9 mouse cellular contexts compared by ENCODE assay signal in the genomic region with DNA sequence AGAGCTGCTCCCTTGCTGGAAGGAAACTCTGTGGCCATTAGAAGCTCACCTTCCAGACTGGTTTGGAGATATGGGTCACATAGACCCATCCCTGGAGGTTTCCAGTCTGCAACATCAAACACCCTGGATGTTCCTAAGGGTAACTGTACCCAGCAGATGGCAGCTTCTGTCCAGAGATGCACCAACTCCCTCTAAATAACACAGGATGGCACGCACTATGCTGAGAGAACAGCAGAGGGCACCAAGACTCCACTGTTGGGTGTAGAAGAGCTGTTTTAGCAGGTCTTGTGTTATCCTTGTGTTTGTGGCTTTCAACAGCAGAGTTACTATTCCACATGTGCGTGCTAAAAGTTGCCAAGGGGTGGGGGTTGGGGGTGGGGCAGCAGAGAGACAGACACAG. TPM values are rescaled to one million over a fixed set of nuclear protein-coding genes. Genes with fewer than 3 reads are reported as not detected.
A peak's percentile ranks its signal among the peaks of the same experiment; 100 is the strongest.
DNase-seq lines count a peak whose midpoint lies in the region; ATAC-seq and TF ChIP-seq lines count a peak whose summit lies in the region.
"Had no signal": no experiment of that assay in that cellular context is flagged by ENCODE, and none has a peak within 500 bp of the region (broad histone marks: within the 10 kb centered on the region; RNA-seq: fewer than 3 reads in every experiment).

No protein-coding gene starts in this region.

- no peaks in the 10 kb centered on the region for H3K36me3 ChIP-seq in heart, embryonic 15.5 days
- no peaks in the 10 kb centered on the region for H3K36me3 ChIP-seq in liver, embryonic 11.5 days (ENCODE audit: control insufficient read depth, insufficient read depth, low read length)
- no peaks in the 10 kb centered on the region for H3K36me3 ChIP-seq in neural tube, embryonic 12.5 days
- H3K36me3 ChIP-seq: embryonic facial prominence, embryonic 13.5 days had no signal

- peaks cover 3% of the 10 kb centered on the region; the same call in 1 of the 2 replicates for H3K4me1 ChIP-seq in embryonic fibroblast, embryonic 13.5 days (ENCODE audit: control insufficient read depth, insufficient read depth, low read length)
- H3K4me1 ChIP-seq in heart, embryonic 15.5 days (replicated peaks), result no peaks in the 10 kb centered on the region; the same call in 1 of the 2 replicates
- no peaks in the 10 kb centered on the region for H3K4me1 ChIP-seq in liver, embryonic 11.5 days (replicated peaks; ENCODE audit: control insufficient read depth, insufficient read depth, low read length)
- H3K4me1 ChIP-seq in neural tube, embryonic 12.5 days, result peaks cover 5% of the 10 kb centered on the region; the same call in 1 of the 2 replicates

- 8% methylated on average over 2 of the region's 2 CpGs for WGBS in heart, embryonic 15.5 days
- 11% methylated on average over 2 of the region's 2 CpGs for WGBS in liver, embryonic 11.5 days
- WGBS in neural tube, embryonic 12.5 days, result 14% methylated on average over 2 of the region's 2 CpGs

- H3K4me3 ChIP-seq in embryonic fibroblast, embryonic 13.5 days (ENCODE audit: insufficient read depth, low read length), result no peak overlapping the region
- no peak overlapping the region for H3K4me3 ChIP-seq in heart, embryonic 15.5 days
- H3K4me3 ChIP-seq in liver, embryonic 11.5 days (ENCODE audit: low read depth, low read length), result no peak overlapping the region
- no peak overlapping the region for H3K4me3 ChIP-seq in neural tube, embryonic 12.5 days
- H3K4me3 ChIP-seq: embryonic facial prominence, embryonic 13.5 days had no signal

- no peak overlapping the region for H3K27ac ChIP-seq in embryonic fibroblast, embryonic 13.5 days (ENCODE audit: insufficient read depth, low read length)
- H3K27ac ChIP-seq in heart, embryonic 15.5 days, result no peak overlapping the region
- no peak overlapping the region for H3K27ac ChIP-seq in liver, embryonic 11.5 days (ENCODE audit: low read depth, low read length)
- no peak overlapping the region for H3K27ac ChIP-seq in neural tube, embryonic 12.5 days
- H3K27ac ChIP-seq: embryonic facial prominence, embryonic 13.5 days had no signal

- H3K27me3 ChIP-seq in heart, embryonic 15.5 days, result no peaks in the 10 kb centered on the region
- no peaks in the 10 kb centered on the region for H3K27me3 ChIP-seq in liver, embryonic 11.5 days (replicated peaks; ENCODE audit: control insufficient read depth, insufficient read depth, low read length)
- no peaks in the 10 kb centered on the region for H3K27me3 ChIP-seq in neural tube, embryonic 12.5 days (replicated peaks)

- TF ChIP-seq POLR2A in embryonic fibroblast, embryonic 13.5 days (IDR thresholded peaks at IDR 0.05; ENCODE audit: low read depth, low read length), result no peak

- DNase-seq in CD4-positive helper T cell, adult 2 months (ENCODE audit: low read depth, low spot score), result peak; percentile 30
- DNase-seq in adrenal gland, postnatal 4 days (ENCODE audit: low spot score in 2 of 2), result peak; percentile 38 to 75
- peak; percentile 93 for DNase-seq in kidney, postnatal 10 days
- peak; percentile 37 for DNase-seq in liver, embryonic 11.5 days (ENCODE audit: low spot score)
- peak; percentile 35 for DNase-seq in testis, postnatal 14 days (ENCODE audit: low spot score)

- peak; percentile 98 for TF ChIP-seq CTCF in embryonic fibroblast, embryonic 13.5 days (IDR thresholded peaks at IDR 0.05; ENCODE audit: borderline replicate concordance, insufficient read depth, low read length)

- ATAC-seq in heart, embryonic 15.5 days (replicated peaks; ENCODE audit: insufficient number of reproducible peaks, insufficient read depth, low FRiP score, low read depth), result peak; percentile 43; the same call in 1 of the 2 replicates
- peak; percentile 49; the same call in 1 of the 2 replicates for ATAC-seq in liver, embryonic 11.5 days (replicated peaks; ENCODE audit: low FRiP score)
- peak; percentile 91 for ATAC-seq in neural tube, embryonic 12.5 days (ENCODE audit: low FRiP score, low read depth)

- H3K9ac ChIP-seq in heart, embryonic 15.5 days, result no peak overlapping the region
- no peak overlapping the region for H3K9ac ChIP-seq in liver, embryonic 11.5 days (ENCODE audit: low read depth, low read length)
- H3K9ac ChIP-seq in neural tube, embryonic 12.5 days, result no peak overlapping the region
- H3K9ac ChIP-seq: embryonic facial prominence, embryonic 13.5 days had no signal

- no peaks in the 10 kb centered on the region for H3K9me3 ChIP-seq in heart, embryonic 15.5 days (replicated peaks)
- no peaks in the 10 kb centered on the region for H3K9me3 ChIP-seq in liver, embryonic 11.5 days (ENCODE audit: control insufficient read depth, low read length)
- H3K9me3 ChIP-seq in neural tube, embryonic 12.5 days, result no peaks in the 10 kb centered on the region
- H3K9me3 ChIP-seq: embryonic facial prominence, embryonic 13.5 days had no signal

- no peak overlapping the region for H3K4me2 ChIP-seq in heart, embryonic 15.5 days
- no peak overlapping the region for H3K4me2 ChIP-seq in liver, embryonic 11.5 days
- no peak overlapping the region for H3K4me2 ChIP-seq in neural tube, embryonic 12.5 days (replicated peaks)
- H3K4me2 ChIP-seq: embryonic facial prominence, embryonic 13.5 days had no signal

RNA-seq across cellular contexts. Expression of gene Syce1l, which starts 21.5 kb away (rescaled TPM):
- under 1 TPM; 0.70 to 0.87 TPM for total RNA-seq in adrenal gland, postnatal 4 days (2021)
- polyA plus RNA-seq in embryonic fibroblast, embryonic 13.5 days (2011; ENCODE audit: insufficient read length, low read depth, missing spikeins), result not detected in 2 replicates
- polyA plus RNA-seq in heart, embryonic 15.5 days (2015; fragmentation: Nextera tagmentation; extraction: Ambion mirVana), result 0.19 TPM in 1 of 2 replicates, not detected in the other
- not detected in 2 replicates for polyA plus RNA-seq in liver, embryonic 11.5 days (2014; fragmentation: Nextera tagmentation; extraction: Ambion mirVana)
- not detected in 2 replicates for polyA plus RNA-seq in neural tube, embryonic 12.5 days (2016; fragmentation: Nextera tagmentation; extraction: Ambion mirVana)
- polyA plus RNA-seq: embryonic facial prominence, embryonic 13.5 days had no signal

RNA-seq across cellular contexts. Expression of gene Mon1b, which starts 29.2 kb away (rescaled TPM):
- 10 to 100 TPM; 16.1 to 19.1 TPM for total RNA-seq in adrenal gland, postnatal 4 days (2021)
- 8.9 and 9.0 TPM in 2 replicates for polyA plus RNA-seq in embryonic fibroblast, embryonic 13.5 days (2011; ENCODE audit: insufficient read length, low read depth, missing spikeins)
- 3.9 and 5.5 TPM in 2 replicates for polyA plus RNA-seq in heart, embryonic 15.5 days (2015; fragmentation: Nextera tagmentation; extraction: Ambion mirVana)
- 9.6 and 10.1 TPM in 2 replicates for polyA plus RNA-seq in liver, embryonic 11.5 days (2014; fragmentation: Nextera tagmentation; extraction: Ambion mirVana)
- 10.8 and 12.1 TPM in 2 replicates for polyA plus RNA-seq in neural tube, embryonic 12.5 days (2016; fragmentation: Nextera tagmentation; extraction: Ambion mirVana)

Comparison
In these comparisons a context has a peak if more than half of its experiments do, and no peak if none do; other contexts are left out.
1. DNase-seq: peak in every context shown above with its lines; median percentile 93 in kidney, postnatal 10 days; 56 in adrenal gland, postnatal 4 days; 37 in liver, embryonic 11.5 days; 35 in testis, postnatal 14 days; 30 in CD4-positive helper T cell, adult 2 months.